Mouse (Mus musculus) right cerebral cortex, postnatal 10 days (tissue): Measurements from ENCODE around the gene Mcm9.
"Not testable (repeated sequence)": the region's sequence is repeated elsewhere in the genome, so short reads cannot be mapped to it uniquely, and the experiment has no call there.

Experiments used
- DNase-seq, 2 experiments: peaks; one replicate each; pipeline ENCODE4 v3.0.0; 2021; ENCODE audit warnings: low spot score in 2 of 2

The Mcm9 gene

DNA sequence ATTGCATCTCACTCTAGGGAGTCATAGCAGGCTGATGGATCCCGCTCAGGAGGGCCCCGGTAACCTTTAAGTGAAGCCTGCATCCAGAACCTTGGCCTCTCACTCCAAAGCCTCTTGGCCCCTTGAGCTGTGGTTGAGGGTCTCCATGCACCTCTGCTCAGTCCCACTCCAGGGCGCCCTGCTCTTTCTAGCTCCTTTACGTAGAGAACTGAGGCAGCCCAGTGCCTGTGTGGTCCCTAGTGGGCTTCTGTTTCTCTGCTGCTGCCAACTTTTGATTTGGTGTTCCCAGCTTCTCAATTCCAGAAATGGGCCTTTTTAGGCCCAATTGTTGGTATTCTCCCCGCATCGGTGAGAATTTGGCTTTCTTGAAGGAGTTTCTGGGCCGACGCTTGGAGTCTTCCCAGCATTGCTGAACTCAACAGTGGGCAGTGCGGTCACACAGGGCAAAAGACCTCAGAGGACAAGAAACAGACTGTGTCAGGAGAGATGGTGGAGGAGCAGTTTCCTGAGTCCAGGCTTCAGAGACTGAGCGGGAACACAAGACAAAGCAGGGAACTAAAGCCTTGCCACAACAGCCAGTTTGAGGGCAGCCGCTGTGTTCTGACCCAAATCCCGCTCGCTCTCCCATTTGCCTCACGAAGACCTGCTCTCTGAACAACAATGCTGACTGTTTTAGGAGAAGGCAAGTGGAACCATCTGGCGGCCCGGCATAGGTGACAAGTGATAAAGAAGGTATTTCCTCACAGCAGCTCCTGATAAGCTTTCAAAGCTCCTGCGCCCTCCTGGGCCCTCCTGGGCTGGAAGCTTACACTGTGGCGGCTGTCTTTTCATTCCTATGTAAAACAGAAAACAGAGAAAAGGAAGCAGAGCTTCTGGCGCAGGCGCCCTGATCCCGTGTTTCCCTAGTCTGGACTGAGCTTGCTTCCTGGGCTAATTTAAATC lies 127.1 kb downstream of the Mcm9 start:
- peak; percentile 68 to 79 for DNase-seq

GRCm38 (mm10) chr10:53502471-53502870 lies 127.8 kb downstream of the Mcm9 start:
- no peak for DNase-seq

- no peak for DNase-seq
Measured at GRCm38 (mm10) chr10:53499518-53499917, 130.7 kb downstream of the Mcm9 start.

DNA sequence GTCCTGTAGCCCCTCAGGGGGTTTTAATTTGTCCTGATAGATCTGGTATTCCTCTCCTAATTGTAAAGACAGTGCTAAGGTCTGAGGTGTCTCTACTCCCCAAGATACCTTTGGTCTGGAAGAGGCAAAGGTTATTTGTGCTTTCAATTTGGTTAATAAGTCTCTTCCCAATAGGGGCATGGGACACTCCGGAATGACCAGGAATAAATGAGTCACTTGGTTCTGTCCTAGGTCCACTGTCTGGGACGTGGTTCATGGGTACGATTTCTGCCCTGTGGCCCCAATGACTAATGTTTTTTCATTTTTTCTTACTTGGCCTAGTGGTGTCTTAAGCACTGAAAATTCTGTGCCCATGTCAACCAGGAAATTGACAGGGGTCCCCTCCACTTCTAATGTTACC lies 134.9 kb downstream of the Mcm9 start:
- not testable (repeated sequence) for DNase-seq

DNA sequence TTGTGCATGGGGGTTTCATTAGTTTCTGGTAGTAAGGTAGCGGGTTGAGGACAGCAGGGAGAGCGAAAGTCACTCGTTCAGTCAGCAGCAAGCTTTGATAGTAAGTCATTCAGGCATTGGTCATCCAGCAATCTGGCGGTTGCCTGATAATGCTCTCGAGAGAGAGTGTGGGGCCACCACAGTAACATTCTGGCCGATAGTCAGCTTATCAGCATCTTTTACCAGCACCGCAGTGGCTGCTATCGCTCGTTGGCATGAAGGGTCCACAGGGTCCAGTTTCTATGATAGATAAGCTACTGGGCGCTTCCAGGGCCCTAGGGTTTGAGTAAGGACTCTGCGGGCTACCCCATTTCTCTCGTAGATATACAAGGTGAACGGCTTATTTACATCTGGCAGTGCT lies 136.3 kb downstream of the Mcm9 start:
- DNase-seq = no peak
